Mouse (Mus musculus) neural tube, embryonic 11.5 days (tissue): ENCODE results near the gene Gm17581. TPM values are rescaled to one million over a fixed set of nuclear protein-coding genes. Genes with fewer than 3 reads are reported as not detected.
A peak's percentile ranks its signal among the peaks of the same experiment; 100 is the strongest.

Experiments
- ATAC-seq: fragments of 200-750 bp; cut with Nextera tagmentation; 2 replicates; pipeline ENCODE4 v1.8.0; 2017; ENCODE audit warnings: moderate number of reproducible peaks, mild to moderate bottlenecking, moderate TSS enrichment, moderate library complexity; ENCODE audit not compliant: insufficient read depth, low FRiP score, low TSS enrichment
- DNase-seq: peaks from one replicate; pipeline ENCODE4 v3.0.0-alpha.2; 2015; ENCODE audit warnings: low spot score
- H3K27ac ChIP-seq: fragments of 300-500 bp; sonication (generic); 2 replicates; pipeline ENCODE4 v1.5.1; 2014; ENCODE audit warnings: low read depth, mild to moderate bottlenecking, low read length
- H3K27me3 ChIP-seq: fragments of 300-500 bp; sonication (generic); 2 replicates; pipeline ENCODE4 v1.6.1; 2014; ENCODE audit warnings: mild to moderate bottlenecking, low read length, mixed read lengths; ENCODE audit not compliant: control insufficient read depth, insufficient read depth
- H3K36me3 ChIP-seq: fragments of 300-500 bp; sonication (generic); 2 replicates; pipeline ENCODE4 v1.6.1; 2014; ENCODE audit warnings: mild to moderate bottlenecking, low read length, moderate library complexity, mixed read lengths; ENCODE audit not compliant: control insufficient read depth, insufficient read depth
- H3K4me1 ChIP-seq: fragments of 300-500 bp; sonication (generic); 2 replicates; pipeline ENCODE4 v1.6.1; 2014; ENCODE audit warnings: low read length, mixed read lengths; ENCODE audit not compliant: control insufficient read depth, insufficient read depth
- H3K4me2 ChIP-seq: fragments of 300-500 bp; sonication (generic); 2 replicates; pipeline ENCODE4 v1.6.1; 2014; ENCODE audit warnings: low read depth, mild to moderate bottlenecking, moderate library complexity
- H3K4me3 ChIP-seq: fragments of 300-500 bp; sonication (generic); 2 replicates; pipeline ENCODE4 v1.5.1; 2014; ENCODE audit warnings: low read depth, low read length
- H3K9ac ChIP-seq: fragments of 300-500 bp; sonication (generic); 2 replicates; pipeline ENCODE4 v1.6.1; 2014; ENCODE audit warnings: mild to moderate bottlenecking, low read length
- H3K9me3 ChIP-seq: fragments of 300-500 bp; sonication (generic); 2 replicates; pipeline ENCODE4 v1.6.1; 2016; ENCODE audit warnings: low read length; ENCODE audit not compliant: control insufficient read depth
- WGBS: fragments of 180-500 bp; shearing (Covaris S2); extraction: QIAGEN DNeasy Blood & Tissue Kit; methylation state at CpG from one replicate; pipeline ENCODE4 v1.1.7; 2014; 5-methylcytosine and 5-hydroxymethylcytosine counted together
- polyA plus RNA-seq: library from polyadenylated mRNA; unstranded; fragments of >200 nt; fragmentation: Nextera tagmentation; extraction: Ambion mirVana; gene quantifications from 2 replicates; pipeline ENCODE4 v1.2.1, GENCODE M21; 2014

Gm17581 gene
- polyA plus RNA-seq, 1 experiment from 2014 or later: not detected

DNA sequence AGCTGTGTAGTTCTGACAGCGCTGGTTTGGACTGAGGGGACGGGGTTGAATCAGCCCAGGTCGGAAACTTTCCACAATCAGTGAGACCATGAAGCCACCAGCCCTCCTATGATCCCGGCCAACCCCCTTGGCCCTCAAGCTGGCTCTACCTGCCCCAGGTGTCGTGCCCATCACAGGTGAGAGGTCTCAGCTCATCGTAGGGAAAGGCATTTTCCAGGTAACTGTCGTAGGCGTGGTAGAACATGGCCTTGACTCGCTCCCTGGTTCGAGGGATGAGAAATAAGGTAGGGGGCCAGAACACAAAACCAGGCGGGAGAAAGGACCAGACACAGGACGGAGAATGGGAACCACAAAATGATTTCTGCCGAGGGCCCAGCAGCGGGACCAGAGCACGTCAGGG, 6.9 kb downstream of the Gm17581 start:
- DNase-seq: no peak
- no peaks in the 10 kb centered on the region for H3K9me3 ChIP-seq
- WGBS: 6% methylated on average over 15 of the region's 15 CpGs
- peak overlapping the region; percentile 63 for H3K9ac ChIP-seq
- H3K4me3 ChIP-seq: peak overlapping the region; percentile 67
- no peak for ATAC-seq
- H3K4me2 ChIP-seq: peak overlapping the region; percentile 80
- H3K27ac ChIP-seq: no peak overlapping the region
- H3K4me1 ChIP-seq: 0 out of 2 replicates have a peak, but pooled peaks cover 3% of the 10 kb centered on the region
- H3K27me3 ChIP-seq: no peaks in the 10 kb centered on the region
- H3K36me3 ChIP-seq: no peaks in the 10 kb centered on the region

DNA sequence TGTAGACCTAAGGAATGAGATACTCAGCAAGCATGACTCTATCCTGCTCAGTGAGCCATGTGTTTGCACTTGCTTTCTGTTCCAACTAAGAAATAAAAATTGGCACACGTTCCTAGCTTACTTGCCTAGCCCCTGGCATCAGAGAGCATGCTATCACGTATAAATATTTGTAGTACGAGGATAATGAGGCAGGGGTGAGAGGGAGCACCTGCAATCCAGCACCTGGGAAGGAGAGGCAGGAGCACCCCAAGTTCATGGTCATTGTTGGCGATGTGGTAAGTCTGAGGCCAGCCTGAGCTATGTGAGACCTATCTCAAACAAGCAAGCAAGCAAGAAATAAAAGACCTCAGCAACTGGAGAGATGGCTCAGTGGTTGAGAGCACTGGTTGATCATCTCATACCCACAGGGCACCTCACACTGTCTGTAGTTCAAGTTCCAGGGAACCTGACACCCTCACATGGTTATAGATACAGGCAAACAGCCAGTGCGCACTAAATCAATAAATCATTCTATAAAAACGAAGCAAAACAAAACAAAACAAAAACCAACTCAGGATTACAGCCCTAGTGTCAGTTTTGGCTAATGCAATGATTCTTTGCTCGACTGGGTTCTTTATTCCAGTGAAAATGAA, 7.8 kb downstream of the Gm17581 start:
- Histone ChIP-seq H3K4me1 (0 out of 2 replicates have a peak, but pooled peaks cover 3% of the 10 kb centered on the region), H3K27me3 (no peaks in the 10 kb centered on the region), H3K27ac (no peak overlapping the region), H3K9me3 (no peaks in the 10 kb centered on the region), H3K4me2 (no peak overlapping the region), H3K9ac (no peak overlapping the region), H3K4me3 (no peak overlapping the region), H3K36me3 (no peaks in the 10 kb centered on the region)
- ATAC-seq: no peak
- WGBS: 76% methylated on average over 7 of the region's 7 CpGs
- DNase-seq: no peak

DNA sequence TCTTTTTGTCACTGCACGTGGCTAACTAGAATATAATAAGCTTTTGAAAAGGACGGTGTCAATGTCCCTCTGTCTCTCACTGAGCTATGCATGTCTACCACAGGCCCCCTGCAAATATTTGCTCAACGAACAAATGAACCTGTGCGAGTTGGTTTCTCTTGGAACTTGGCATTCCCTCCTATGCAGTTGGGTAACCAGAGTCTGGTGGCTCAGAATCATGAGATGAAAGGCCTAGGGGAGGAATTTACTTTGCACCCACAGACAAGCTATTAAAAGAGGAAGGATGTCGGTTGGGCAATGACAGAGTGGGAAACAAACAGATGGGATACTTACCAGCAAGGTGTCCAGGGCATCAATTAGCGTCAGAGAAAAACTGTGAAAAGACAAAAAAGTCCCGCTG, 9.4 kb downstream of the Gm17581 start:
- 79% methylated on average over 7 of the region's 7 CpGs for WGBS
- DNase-seq: no peak

DNA sequence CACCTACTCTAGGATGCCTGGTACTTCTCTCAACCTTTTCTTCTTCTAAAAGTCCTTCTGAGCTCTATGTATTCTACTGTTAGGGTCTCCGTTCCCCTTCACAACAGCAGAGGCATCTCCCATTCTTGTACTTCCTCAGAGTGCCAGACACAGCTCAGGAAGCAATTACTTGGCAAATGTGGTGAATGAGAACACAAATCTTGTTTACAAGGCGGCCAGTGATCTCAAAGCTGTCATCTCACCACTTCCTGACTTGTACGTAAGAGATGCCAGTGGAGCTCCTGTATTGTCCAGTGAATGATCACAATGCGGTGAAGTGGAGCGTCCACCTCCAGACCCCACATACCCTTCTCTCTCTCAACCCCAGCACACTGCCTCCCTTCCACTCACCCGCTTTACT, 11.1 kb downstream of the Gm17581 start:
- ATAC-seq (no peak), DNase-seq (no peak)
- Histone ChIP-seq H3K9ac (no peak overlapping the region), H3K4me1 (0 out of 2 replicates have a peak, but pooled peaks cover 3% of the 10 kb centered on the region), H3K4me2 (no peak overlapping the region), H3K36me3 (no peaks in the 10 kb centered on the region; the same call in 1 of the 2 replicates), H3K27ac (no peak overlapping the region), H3K4me3 (no peak overlapping the region), H3K27me3 (no peaks in the 10 kb centered on the region), H3K9me3 (no peaks in the 10 kb centered on the region)
- 86% methylated on average over 6 of the region's 6 CpGs for WGBS

More for the DNA sequence above, 9.4 kb downstream of the Gm17581 start:
- H3K4me3 ChIP-seq: no peak overlapping the region
- no peak overlapping the region for H3K27ac ChIP-seq
- no peaks in the 10 kb centered on the region for H3K36me3 ChIP-seq
- H3K4me1 ChIP-seq: 0 out of 2 replicates have a peak, but pooled peaks cover 3% of the 10 kb centered on the region
- H3K27me3 ChIP-seq: no peaks in the 10 kb centered on the region
- no peak overlapping the region for H3K4me2 ChIP-seq
- H3K9me3 ChIP-seq: no peaks in the 10 kb centered on the region
- ATAC-seq: no peak
- H3K9ac ChIP-seq: no peak overlapping the region

DNA sequence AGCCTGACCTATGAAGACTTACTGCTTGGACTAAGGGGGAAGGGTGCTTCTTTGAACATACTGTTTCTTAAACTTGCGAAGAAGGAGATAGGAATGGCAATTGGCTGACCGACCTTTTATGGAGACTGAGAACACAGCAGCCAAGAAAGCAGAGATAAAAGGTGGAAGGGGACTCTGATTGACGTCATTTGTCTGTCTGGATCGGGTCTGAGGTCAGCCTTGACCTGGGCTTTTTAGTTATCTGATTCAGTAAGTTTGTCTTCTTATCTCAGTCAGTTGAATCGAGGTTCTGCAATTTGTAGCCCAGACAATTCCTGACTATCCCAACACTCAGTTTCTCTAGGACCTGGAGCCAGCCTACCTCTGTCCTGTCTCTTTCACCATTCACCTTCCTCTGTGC, 11.6 kb downstream of the Gm17581 start:
- no peaks in the 10 kb centered on the region for H3K27me3 ChIP-seq
- no peak overlapping the region for H3K27ac ChIP-seq
- no peak for ATAC-seq
- H3K9me3 ChIP-seq: no peaks in the 10 kb centered on the region
- H3K4me2 ChIP-seq: no peak overlapping the region
- 0 out of 2 replicates have a peak, but pooled peaks cover 3% of the 10 kb centered on the region for H3K4me1 ChIP-seq
- no peak overlapping the region for H3K4me3 ChIP-seq
- no peak for DNase-seq
- no peaks in the 10 kb centered on the region; the same call in 1 of the 2 replicates for H3K36me3 ChIP-seq
- H3K9ac ChIP-seq: no peak overlapping the region
- WGBS: 86% methylated on average over 5 of the region's 5 CpGs

DNA sequence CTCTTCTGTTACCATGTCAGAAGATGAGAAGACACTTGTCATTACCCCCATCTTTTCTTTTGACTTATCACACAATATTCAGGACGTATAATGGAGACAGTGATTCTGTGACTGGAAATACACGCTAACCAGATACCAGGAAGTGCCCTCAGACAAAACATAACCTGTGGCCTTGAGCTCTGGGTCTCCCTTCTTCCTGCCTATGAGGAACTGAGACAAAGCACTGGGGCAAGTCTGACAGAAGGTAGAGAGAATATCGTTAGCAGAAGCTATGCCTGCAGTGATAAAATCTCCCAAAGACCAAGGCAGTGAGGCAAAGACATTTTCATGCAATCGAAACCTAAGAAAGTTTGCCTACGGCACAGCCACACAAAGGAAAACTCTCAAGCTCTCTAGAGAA, 15.1 kb downstream of the Gm17581 start:
- Histone ChIP-seq H3K4me3 (no peak overlapping the region), H3K27ac (no peak overlapping the region), H3K27me3 (no peaks in the 10 kb centered on the region), H3K4me2 (no peak overlapping the region), H3K36me3 (no peaks in the 10 kb centered on the region; the same call in 1 of the 2 replicates), H3K9ac (no peak overlapping the region), H3K9me3 (no peaks in the 10 kb centered on the region), H3K4me1 (no peaks in the 10 kb centered on the region)
- 92% methylated on average over 5 of the region's 5 CpGs for WGBS
- ATAC-seq (no peak), DNase-seq (no peak)

DNA sequence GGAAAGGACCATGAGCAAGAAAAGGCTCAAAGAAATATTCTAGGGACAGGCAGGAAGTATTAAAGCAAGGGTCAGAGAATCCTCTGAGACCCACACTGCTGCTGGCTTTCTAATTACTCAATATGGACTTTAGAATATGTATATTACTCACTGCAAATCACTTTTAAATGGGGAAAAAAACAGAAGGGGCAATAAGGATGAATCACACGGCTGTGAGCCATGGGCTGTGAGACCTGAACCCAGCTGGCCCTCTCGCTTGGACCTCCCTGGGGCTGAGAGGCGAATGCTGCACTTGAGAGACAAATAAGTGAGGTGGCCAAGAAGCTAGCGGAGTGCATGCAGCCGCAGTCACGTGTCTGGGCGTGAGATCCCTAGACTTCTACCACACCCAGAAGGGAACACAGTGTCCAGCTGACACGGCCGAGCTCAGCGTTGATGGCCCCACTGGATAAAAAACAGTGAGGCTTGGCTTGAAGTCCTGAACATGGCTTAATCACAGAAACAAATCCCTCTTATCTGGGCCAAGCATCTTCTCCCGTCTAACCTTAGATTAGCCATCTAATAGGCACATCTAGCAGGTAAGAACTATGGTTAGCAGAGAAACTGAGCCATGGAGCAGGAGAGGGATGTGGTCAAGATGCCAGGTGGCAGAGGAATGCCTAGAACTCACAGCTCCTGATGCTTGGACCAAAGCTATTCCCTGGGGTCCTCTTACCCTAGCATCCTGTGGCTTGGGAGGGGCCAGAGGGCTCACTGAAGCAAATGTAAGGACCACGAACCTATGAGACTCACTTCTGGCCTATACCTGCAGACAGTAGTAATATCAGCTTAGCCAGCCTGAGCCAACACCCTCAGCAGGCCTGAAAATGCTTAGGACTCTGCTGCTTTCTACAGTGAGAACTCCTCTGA, 18.3 kb downstream of the Gm17581 start:
- H3K9me3 ChIP-seq: no peaks in the 10 kb centered on the region
- no peak for ATAC-seq
- no peak overlapping the region for H3K4me3 ChIP-seq
- H3K27ac ChIP-seq: no peak overlapping the region
- H3K9ac ChIP-seq: no peak overlapping the region
- no peaks in the 10 kb centered on the region; the same call in 1 of the 2 replicates for H3K36me3 ChIP-seq
- 87% methylated on average over 12 of the region's 12 CpGs for WGBS
- H3K27me3 ChIP-seq: no peaks in the 10 kb centered on the region
- no peak overlapping the region for H3K4me2 ChIP-seq
- no peaks in the 10 kb centered on the region for H3K4me1 ChIP-seq
- DNase-seq: no peak

DNA sequence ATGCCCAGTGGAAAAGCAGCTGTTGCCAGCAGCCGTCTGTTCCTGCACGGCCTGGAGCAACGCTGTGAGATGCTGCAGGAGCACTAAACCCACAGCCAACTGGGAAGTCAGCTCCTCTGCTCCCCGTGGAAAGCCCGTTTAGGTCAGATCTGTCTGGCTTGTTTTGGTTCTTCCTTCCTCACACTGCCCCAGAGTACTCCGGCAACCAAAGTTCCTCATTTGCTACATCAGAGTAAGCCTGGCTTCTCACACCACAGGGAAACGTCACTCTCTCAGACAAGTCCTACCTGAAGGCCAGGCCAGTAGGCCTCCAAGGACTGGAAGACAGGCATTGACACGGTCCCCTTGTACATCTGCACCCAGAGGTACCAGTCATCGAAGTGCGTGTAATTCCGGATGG, 25.1 kb downstream of the Gm17581 start:
- no peaks in the 10 kb centered on the region for H3K27me3 ChIP-seq
- H3K36me3 ChIP-seq: 0 out of 2 replicates have a peak, but pooled peaks cover 2% of the 10 kb centered on the region
- H3K9ac ChIP-seq: no peak overlapping the region
- H3K4me2 ChIP-seq: no peak overlapping the region
- ATAC-seq: no peak
- H3K4me3 ChIP-seq: no peak overlapping the region
- no peak overlapping the region for H3K27ac ChIP-seq
- no peaks in the 10 kb centered on the region for H3K9me3 ChIP-seq
- DNase-seq: no peak
- H3K4me1 ChIP-seq: no peaks in the 10 kb centered on the region
- WGBS: 93% methylated on average over 11 of the region's 11 CpGs
